Mouse (Mus musculus): ENCODE measurements around the gene Apoh.

- TF ChIP-seq GATA1 (IDR thresholded peaks at IDR 0.05; ENCODE audit: low read length) (no peak), TAL1 (IDR thresholded peaks at IDR 0.05; ENCODE audit: low read length) (no peak)
Measured at GRCm38 (mm10) chr11:108341783-108342182, 1.4 kb upstream of the Apoh start.

Data from erythroblast, embryonic 14.5 days (primary cell).